Mouse (Mus musculus) common myeloid progenitor, adult 5-6 weeks (primary cell): ENCODE measurements at regions not wholly inside any gene's neighbourhood (a gene's known extent, or its start where the extent isn't known, plus 50 kb on each side); places are given as distances from the start of the nearest gene placed in this dataset.

ENCODE experiments used
- ATAC-seq: replicated peaks from 2 replicates; pipeline ENCODE4 v1.8.0; 2016; ENCODE audit warnings: low read depth, mild to moderate bottlenecking, moderate TSS enrichment, inconsistent platforms; ENCODE audit not compliant: poor library complexity, severe bottlenecking

DNA sequence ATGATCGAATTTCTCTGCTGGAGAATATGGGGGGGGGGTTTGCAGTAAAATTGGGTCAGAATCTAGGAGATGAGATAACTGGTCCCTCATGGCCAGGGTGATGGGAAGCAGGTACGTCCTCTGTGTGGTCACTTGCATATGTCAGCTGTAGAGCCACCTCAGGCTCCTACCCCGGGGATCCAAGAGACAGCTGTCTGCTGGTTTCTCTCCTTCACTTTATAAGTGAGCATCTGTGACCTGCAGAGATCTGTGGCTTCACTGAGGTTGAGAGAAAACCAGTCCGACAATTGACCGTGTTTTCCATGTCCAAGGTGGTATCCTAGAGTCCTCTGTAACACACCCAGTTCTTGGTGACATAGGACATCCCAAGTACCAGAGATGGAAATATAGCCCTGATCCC, 162.1 kb upstream of the Ctbp2 start:
- no peak for ATAC-seq

DNA sequence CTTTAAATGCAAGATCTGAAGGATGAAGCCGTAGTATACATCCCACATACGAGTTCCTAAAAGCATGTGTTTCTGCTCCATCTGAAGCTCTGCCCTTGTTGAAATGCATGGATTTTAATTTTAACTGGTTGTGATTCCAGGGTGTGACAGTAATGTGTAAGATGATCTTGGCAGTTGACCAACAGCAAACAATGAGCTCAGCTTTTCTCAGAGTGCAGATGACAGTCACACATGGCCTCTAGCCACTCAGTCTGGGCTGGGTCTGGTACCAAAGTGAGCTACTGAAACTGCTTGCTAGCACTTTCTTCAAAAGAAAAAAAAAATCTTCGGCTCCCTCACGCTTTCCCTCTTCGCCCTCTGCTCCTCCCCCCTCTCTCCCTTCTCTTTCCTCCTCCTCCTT, 138.0 kb upstream of the Ctbp2 start:
- no peak for ATAC-seq

- ATAC-seq: no peak
Observed at GRCm38 (mm10) chr7:133259143-133259542, 135.0 kb upstream of the Ctbp2 start.

GRCm38 (mm10) chr7:133256831-133257230, 132.7 kb upstream of the Ctbp2 start:
- ATAC-seq: no peak

GRCm38 (mm10) chr7:133244601-133245000, 120.4 kb upstream of the Ctbp2 start:
- no peak for ATAC-seq

DNA sequence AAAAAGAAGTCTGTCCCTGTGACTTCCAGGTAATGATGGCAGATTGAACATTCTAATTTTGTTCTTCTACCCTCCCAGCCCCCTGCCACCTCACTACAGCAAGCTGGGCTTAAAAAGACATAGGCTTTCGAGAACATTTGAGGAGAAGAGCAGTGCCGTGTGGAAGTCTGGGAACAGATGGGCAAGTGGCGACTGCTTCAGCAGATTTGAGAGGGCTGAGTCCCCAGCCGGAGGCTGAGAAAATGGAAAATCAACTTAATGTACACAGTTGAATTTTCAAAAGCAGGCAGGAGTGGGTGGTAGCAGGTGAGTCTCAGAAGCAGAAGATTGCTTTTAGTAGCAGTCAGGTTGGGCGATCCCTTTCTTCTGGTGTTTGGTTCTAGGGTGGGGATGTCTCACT, 110.2 kb upstream of the Ctbp2 start:
- no peak for ATAC-seq

GRCm38 (mm10) chr7:133232889-133233441, 108.8 kb upstream of the Ctbp2 start:
- no peak for ATAC-seq

GRCm38 (mm10) chr7:133230806-133231205, 106.7 kb upstream of the Ctbp2 start:
- ATAC-seq: no peak

DNA sequence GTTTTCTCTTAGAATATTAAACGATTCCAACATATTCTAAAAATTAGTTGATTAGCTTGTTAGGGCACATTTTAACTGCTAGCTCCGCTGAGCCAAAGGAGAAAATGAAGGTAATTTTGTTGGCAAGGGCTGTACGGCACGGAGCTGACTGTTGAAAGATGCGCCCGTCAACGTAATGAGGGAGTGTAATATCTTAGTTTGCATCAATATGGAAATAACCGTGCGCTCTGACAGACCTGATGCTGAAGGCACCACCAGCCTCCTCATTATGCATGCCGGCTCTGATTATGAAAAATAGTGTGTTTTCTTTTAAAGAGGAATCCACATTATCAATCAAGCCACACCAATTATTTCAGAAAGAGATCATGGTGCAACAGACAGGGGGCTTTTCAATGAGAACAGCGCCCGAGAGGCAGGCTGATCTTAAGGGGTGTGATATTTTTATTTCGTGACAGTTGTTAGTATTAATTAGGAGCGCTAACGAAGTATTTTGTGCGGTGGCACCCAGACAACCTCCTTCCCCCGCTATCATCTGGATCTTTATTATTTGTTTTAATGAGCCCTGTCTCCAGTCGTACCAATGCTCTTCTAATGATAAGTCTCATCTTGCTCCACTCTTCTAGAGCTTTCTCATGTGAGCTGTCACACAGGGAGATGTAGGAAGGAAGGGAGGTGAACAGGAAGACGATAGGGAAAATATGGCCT, 99.9 kb upstream of the Ctbp2 start:
- ATAC-seq: no peak

GRCm38 (mm10) chr7:133212328-133212727, 88.2 kb upstream of the Ctbp2 start:
- ATAC-seq: no peak

DNA sequence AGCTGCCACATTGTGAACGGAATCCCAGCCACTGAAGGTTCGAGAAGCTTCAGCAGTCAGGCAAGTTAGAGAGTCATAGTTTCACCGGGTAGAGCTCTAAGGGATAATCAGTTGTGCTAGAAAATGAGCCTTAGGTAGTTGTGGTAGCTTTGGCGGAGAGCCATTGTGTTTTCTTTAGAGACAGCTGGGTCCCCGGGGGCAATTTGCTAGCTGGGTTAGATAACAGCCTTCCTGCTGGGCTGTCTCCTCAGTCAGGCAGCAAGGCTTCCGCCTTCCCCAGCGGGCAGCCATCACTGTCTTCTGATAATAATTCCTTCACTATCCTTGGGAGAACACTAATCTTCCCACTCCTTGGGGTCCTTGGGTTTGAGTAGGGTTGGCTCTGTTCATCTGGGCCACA, 81.5 kb upstream of the Ctbp2 start:
- ATAC-seq: peak; percentile 58; the same call in 1 of the 2 replicates

- no peak for ATAC-seq
Observed at GRCm38 (mm10) chr7:133204485-133204884, 80.3 kb upstream of the Ctbp2 start.

- ATAC-seq: no peak
Observed at GRCm38 (mm10) chr7:133203933-133204332, 79.8 kb upstream of the Ctbp2 start.

DNA sequence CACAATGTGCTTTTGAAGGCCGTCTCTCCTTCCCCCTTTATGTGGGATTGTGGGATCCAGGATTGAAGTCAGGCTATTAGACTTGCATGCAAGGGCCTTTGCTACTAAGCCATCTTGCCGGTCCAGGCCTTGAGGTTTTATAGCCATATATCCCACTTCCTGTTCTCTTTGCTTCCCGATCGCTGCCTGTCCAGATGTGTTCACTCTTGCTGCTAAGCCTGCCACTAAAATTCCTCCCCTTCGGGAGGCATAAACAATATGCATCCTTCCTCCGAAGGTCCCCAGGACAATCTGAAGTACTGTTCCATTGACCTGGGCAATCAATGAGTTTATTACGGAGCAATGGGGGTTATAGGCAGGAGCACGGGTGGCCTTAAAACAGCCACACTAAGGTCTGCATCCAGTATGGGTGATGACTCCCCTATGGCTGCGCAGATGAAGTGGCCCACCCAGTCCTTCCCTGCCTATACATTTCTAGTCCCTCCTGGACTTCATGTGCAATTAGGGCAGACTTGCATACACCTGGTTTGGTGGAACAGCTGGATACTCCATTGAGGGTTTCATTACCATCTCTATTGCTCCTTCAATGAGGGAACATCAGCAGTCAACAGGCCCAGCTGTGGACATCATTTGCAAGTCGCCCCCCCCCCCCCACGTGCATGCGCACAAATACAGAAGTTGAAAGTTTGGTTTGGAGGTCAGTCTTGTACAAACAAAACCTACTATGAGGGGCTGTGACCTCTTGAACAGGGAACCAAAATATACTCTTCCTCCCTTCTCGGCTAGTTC, 78.1 kb upstream of the Ctbp2 start:
- no peak for ATAC-seq

- no peak for ATAC-seq
Observed at GRCm38 (mm10) chr7:133199046-133199445, 74.9 kb upstream of the Ctbp2 start.

DNA sequence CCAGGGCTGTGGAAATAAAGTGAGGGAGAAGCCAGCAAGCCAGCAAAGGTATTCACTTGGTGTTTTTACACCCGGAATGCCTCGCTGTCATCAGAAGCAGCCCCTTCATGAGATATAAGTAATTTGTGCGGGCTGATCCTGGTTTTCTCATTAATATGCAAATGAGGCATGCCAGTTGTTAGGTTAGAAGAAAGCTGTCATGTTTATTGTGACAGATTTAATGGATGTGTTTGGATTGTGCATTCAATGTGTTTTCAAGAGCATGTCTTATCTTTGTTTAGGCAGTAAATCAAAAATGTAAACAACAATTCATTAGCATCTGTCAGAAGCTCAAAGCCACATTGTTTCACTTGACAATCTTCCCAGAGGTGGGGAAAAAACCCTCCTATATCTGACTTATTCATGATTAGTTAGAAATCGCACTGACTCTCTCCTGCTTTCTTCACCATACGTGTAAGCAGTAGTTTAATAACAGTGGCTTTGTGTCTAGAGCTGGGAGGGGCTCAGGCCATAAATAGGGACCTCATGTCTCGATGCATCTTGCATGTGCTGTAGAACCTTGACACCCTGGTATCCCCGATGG, 65.8 kb upstream of the Ctbp2 start:
- ATAC-seq: no peak

- peak; percentile 76 for ATAC-seq
Observed at GRCm38 (mm10) chr7:133185931-133186601, 61.9 kb upstream of the Ctbp2 start.

DNA sequence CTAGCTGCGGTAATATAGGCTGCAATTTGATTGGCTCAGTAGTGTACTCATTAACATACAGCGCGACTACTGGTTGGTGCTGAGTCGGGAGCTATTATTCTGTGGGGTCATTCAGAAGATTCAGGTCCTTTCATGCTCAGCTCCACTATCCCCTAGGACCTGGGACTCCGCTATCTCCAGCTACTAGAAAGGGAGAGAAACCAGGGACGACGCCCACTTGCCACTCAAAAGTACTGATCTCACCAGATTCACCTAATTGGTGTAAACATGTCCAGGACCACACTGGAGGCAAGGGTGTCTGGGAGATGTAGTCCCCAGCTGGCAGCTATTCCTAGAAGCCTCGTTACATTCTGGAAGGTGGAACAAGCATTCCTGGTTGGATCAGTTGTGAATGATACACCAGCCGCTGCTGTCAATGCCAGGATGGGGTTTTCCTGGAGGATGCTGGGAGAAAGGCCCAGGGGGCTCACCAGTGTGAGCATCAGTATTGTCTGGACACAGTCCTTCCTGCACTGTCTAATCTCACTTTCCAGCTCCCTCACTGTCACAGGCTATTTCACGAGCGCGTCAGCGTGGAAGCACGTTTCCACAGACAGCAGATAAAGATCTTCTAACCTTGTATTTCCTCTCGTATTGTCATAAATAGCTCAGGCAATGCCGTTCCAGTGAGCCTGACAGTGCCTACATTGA, 60.9 kb upstream of the Ctbp2 start:
- no peak for ATAC-seq

DNA sequence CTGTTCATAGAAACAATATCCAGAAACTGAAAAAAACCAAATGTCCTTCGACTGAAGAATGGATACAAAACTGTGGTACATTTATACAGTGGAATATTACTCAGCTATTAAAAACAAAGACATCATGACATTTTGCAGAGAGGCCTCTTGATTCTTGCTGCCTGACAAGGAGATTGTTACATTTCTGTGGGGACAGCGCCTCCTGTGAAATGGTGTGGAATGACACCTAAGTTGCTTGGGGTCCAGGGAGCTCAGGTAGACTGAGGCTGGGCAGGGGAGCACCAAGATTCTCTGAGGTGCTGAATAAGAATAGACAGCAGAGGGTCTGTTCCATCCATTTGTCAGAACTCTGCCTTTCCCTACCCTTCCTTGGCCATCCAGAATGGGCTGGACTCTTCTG, 57.2 kb upstream of the Ctbp2 start:
- ATAC-seq: no peak

- ATAC-seq: no peak
Observed at GRCm38 (mm10) chr7:133177179-133177575, 53.0 kb upstream of the Ctbp2 start.
